Mouse (Mus musculus) liver, postnatal 0 days (tissue): ENCODE measurements around the gene Tbc1d8.

ENCODE experiments used
- CTCF ChIP-seq: sonication (generic); IDR thresholded peaks from 2 replicates; pipeline ENCODE4 v1.5.1; 2016; ENCODE audit warnings: antibody characterized with exemption, low read depth
- EP300 ChIP-seq: IDR thresholded peaks from 2 replicates; pipeline ENCODE4 v1.6.1; 2016; ENCODE audit warnings: antibody characterized with exemption, low read depth, mild to moderate bottlenecking

- TF ChIP-seq CTCF (no peak), EP300 (no peak)
These were observed 80.3 kb downstream of the Tbc1d8 start for GRCm38 (mm10) chr1:39398284-39398683.
